Mouse (Mus musculus) intestine, postnatal 0 days (tissue): ENCODE measurements around the gene Gm42957. TPM values are rescaled to one million over a fixed set of nuclear protein-coding genes. Genes with fewer than 3 reads are reported as not detected.

ENCODE experiments used
- ATAC-seq: fragments of 200-750 bp; cut with Nextera tagmentation; 2 replicates; pipeline ENCODE4 v1.8.0; 2017; ENCODE audit warnings: mild to moderate bottlenecking, moderate TSS enrichment, moderate library complexity
- H3K27ac ChIP-seq: fragments of 300-500 bp; sonication (generic); 2 replicates; pipeline ENCODE4 v1.5.1; 2014; ENCODE audit warnings: mild to moderate bottlenecking, low read depth, low read length, moderate library complexity
- H3K27me3 ChIP-seq: fragments of 300-500 bp; sonication (generic); replicated peaks from 2 replicates; pipeline ENCODE4 v1.6.1; 2014; ENCODE audit warnings: low read length, mixed read lengths; ENCODE audit not compliant: control insufficient read depth, insufficient read depth
- H3K36me3 ChIP-seq: fragments of 300-500 bp; sonication (generic); 2 replicates; pipeline ENCODE4 v1.6.1; 2014; ENCODE audit warnings: mild to moderate bottlenecking, moderate library complexity; ENCODE audit not compliant: control insufficient read depth, insufficient read depth
- H3K4me1 ChIP-seq: fragments of 300-500 bp; sonication (generic); replicated peaks from 2 replicates; pipeline ENCODE4 v1.6.1; 2014; ENCODE audit warnings: antibody characterized with exemption, low read length, mixed read lengths; ENCODE audit not compliant: control insufficient read depth, insufficient read depth
- H3K4me2 ChIP-seq: fragments of 300-500 bp; sonication (generic); replicated peaks from 2 replicates; pipeline ENCODE4 v1.6.1; 2014; ENCODE audit warnings: low read depth, mild to moderate bottlenecking, moderate library complexity
- H3K4me3 ChIP-seq: fragments of 300-500 bp; sonication (generic); 2 replicates; pipeline ENCODE4 v1.5.1; 2014; ENCODE audit warnings: low read depth, low read length
- H3K9ac ChIP-seq: fragments of 300-500 bp; sonication (generic); 2 replicates; pipeline ENCODE4 v1.6.1; 2014; ENCODE audit warnings: mild to moderate bottlenecking, low read depth, low read length
- H3K9me3 ChIP-seq: fragments of 300-500 bp; sonication (generic); 2 replicates; pipeline ENCODE4 v1.6.1; 2016; ENCODE audit warnings: mixed run types; ENCODE audit not compliant: control insufficient read depth
- CTCF ChIP-seq: sonication (generic); IDR thresholded peaks from 2 replicates; pipeline ENCODE4 v1.5.1; 2016; ENCODE audit warnings: low read depth, mild to moderate bottlenecking, control low read depth, antibody characterized with exemption, moderate library complexity
- WGBS: fragments of 180-500 bp; shearing (Covaris S2); extraction: QIAGEN DNeasy Blood & Tissue Kit; methylation state at CpG from one replicate; pipeline ENCODE4 v1.1.7; 2014; 5-methylcytosine and 5-hydroxymethylcytosine counted together
- polyA plus RNA-seq: library from polyadenylated mRNA; unstranded; fragments of >200 nt; fragmentation: Nextera tagmentation; extraction: Ambion mirVana; gene quantifications from 2 replicates; pipeline ENCODE4 v1.2.1, GENCODE M21; 2015

Gm42957 gene
- polyA plus RNA-seq, 1 experiment from 2014 or later = not detected

- Histone ChIP-seq H3K9me3 (no peaks in the 10 kb centered on the region), H3K4me3 (peak within 1 kb of the TSS; percentile 43), H3K9ac (peak within 1 kb of the TSS; percentile 43), H3K27ac (no peak within 1 kb of the TSS), H3K36me3 (no peaks in the 10 kb centered on the region), H3K27me3 (peaks cover 46% of the 10 kb centered on the region), H3K4me1 (peaks cover 12% of the 10 kb centered on the region; the same call in 1 of the 2 replicates), H3K4me2 (peak within 1 kb of the TSS; percentile 71)
- WGBS = 1% methylated on average over 21 of the region's 23 CpGs
- no peak for TF ChIP-seq CTCF
- ATAC-seq = no peak
Observed at GRCm38 (mm10) chr3:96596228-96596707, 39.0 kb upstream of the Gm42957 start, which contains the start of gene Ankrd34a. Gene Ankrd34a (plus strand): TSS chr3:96596636.

DNA sequence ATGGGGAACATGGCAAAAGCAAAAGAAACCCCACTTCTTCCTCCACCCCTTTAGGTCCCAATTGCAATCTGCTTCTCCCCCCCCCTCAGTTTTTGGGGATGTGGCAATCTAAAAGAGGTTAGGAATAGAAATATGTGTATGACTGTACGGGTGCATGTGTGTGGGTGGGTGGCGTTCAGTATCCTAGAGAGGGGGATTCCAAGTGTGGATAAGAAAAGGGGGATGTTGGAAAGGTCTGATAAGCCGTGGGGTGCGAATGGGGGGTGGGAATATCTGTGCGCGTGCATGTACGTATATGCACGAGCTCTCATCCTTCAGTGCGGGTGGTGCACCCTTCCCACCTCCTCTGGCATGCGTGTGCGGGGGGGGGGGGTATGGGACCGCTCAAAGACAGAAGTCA lies 38.4 kb upstream of the Gm42957 start:
- H3K4me3 ChIP-seq = peak overlapping the region; percentile 43
- peak overlapping the region; percentile 71 for H3K4me2 ChIP-seq
- no peaks in the 10 kb centered on the region for H3K9me3 ChIP-seq
- H3K4me1 ChIP-seq = peaks cover 12% of the 10 kb centered on the region; the same call in 1 of the 2 replicates
- 2% methylated on average over 11 of the region's 12 CpGs for WGBS
- no peaks in the 10 kb centered on the region for H3K36me3 ChIP-seq
- peaks cover 48% of the 10 kb centered on the region for H3K27me3 ChIP-seq
- no peak for ATAC-seq
- H3K9ac ChIP-seq = 0 out of 2 replicates have a peak overlapping the region, but pooled peaks have one; percentile 27
- H3K27ac ChIP-seq = no peak overlapping the region
- TF ChIP-seq CTCF = no peak

- Histone ChIP-seq H3K9me3 (no peaks in the 10 kb centered on the region), H3K27ac (no peak overlapping the region), H3K4me3 (peak overlapping the region; percentile 43), H3K36me3 (no peaks in the 10 kb centered on the region), H3K27me3 (peaks cover 48% of the 10 kb centered on the region), H3K9ac (peak overlapping the region; percentile 27), H3K4me1 (peaks cover 12% of the 10 kb centered on the region; the same call in 1 of the 2 replicates), H3K4me2 (peak overlapping the region; percentile 71)
- under 1% methylated on average over 40 of the region's 40 CpGs for WGBS
- TF ChIP-seq CTCF = no peak
- ATAC-seq = no peak
Observed at GRCm38 (mm10) chr3:96597435-96597891, 37.8 kb upstream of the Gm42957 start.

GRCm38 (mm10) chr3:96598156-96599068 lies 36.9 kb upstream of the Gm42957 start:
- ATAC-seq = no peak
- no peaks in the 10 kb centered on the region for H3K36me3 ChIP-seq
- WGBS = 2% methylated on average over 54 of the region's 54 CpGs
- H3K4me2 ChIP-seq = peak overlapping the region; percentile 71
- no peak for TF ChIP-seq CTCF
- H3K4me3 ChIP-seq = peak overlapping the region; percentile 43
- H3K27me3 ChIP-seq = peaks cover 48% of the 10 kb centered on the region
- no peak overlapping the region for H3K27ac ChIP-seq
- peak overlapping the region; percentile 27 for H3K9ac ChIP-seq
- peaks cover 8% of the 10 kb centered on the region; the same call in 1 of the 2 replicates for H3K4me1 ChIP-seq
- H3K9me3 ChIP-seq = no peaks in the 10 kb centered on the region

- 0 out of 2 replicates have a peak overlapping the region, but pooled peaks have one; percentile 71 for H3K4me2 ChIP-seq
- no peak for TF ChIP-seq CTCF
- H3K36me3 ChIP-seq = no peaks in the 10 kb centered on the region
- 51% methylated on average over 8 of the region's 8 CpGs for WGBS
- 0 out of 2 replicates have a peak overlapping the region, but pooled peaks have one; percentile 43 for H3K4me3 ChIP-seq
- no peak overlapping the region for H3K9ac ChIP-seq
- no peaks in the 10 kb centered on the region for H3K9me3 ChIP-seq
- H3K27ac ChIP-seq = no peak overlapping the region
- no peak for ATAC-seq
- peaks cover 8% of the 10 kb centered on the region; the same call in 1 of the 2 replicates for H3K4me1 ChIP-seq
- H3K27me3 ChIP-seq = peaks cover 48% of the 10 kb centered on the region
Observed at GRCm38 (mm10) chr3:96599069-96599393, 36.2 kb upstream of the Gm42957 start.

- H3K9ac ChIP-seq = no peak overlapping the region
- no peak for ATAC-seq
- no peak for TF ChIP-seq CTCF
- peaks cover 48% of the 10 kb centered on the region for H3K27me3 ChIP-seq
- no peaks in the 10 kb centered on the region for H3K9me3 ChIP-seq
- WGBS = 79% methylated on average over 3 of the region's 3 CpGs
- H3K27ac ChIP-seq = no peak overlapping the region
- H3K4me2 ChIP-seq = no peak overlapping the region
- H3K4me1 ChIP-seq = peaks cover 8% of the 10 kb centered on the region; the same call in 1 of the 2 replicates
- no peaks in the 10 kb centered on the region for H3K36me3 ChIP-seq
- H3K4me3 ChIP-seq = no peak overlapping the region
Observed at GRCm38 (mm10) chr3:96599411-96599810, 35.9 kb upstream of the Gm42957 start.
